Mouse (Mus musculus): Measurements from ENCODE around the gene C5ar1. TPM values are rescaled to one million over a fixed set of nuclear protein-coding genes. Genes with fewer than 3 reads are reported as not detected.

C5ar1 gene
- polyA plus RNA-seq, 1 experiment from 2014 or later = 1.8 TPM

DNA sequence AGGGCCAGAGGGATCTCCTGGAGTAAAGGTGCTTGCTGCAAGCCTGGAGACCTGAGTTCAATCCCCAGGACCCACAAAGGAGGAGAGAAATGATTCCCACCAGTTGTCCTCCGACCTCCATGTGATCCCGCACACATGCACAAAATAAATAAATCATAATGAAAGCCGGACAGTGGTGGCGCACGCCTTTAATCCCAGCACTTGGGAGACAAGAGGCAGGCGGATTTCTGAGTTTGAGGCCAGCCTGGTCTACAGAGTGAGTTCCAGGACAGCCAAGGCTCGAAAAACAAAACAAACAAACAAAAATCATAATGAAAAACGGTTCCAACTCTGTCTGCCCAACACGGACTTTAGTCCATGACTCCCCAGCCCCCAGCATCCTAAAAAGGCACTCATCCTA lies 25.6 kb upstream of the C5ar1 start:
- ATAC-seq (ENCODE audit: low FRiP score, low TSS enrichment) = no peak
- H3K4me2 ChIP-seq (replicated peaks; ENCODE audit: low read depth, low read length) = peak overlapping the region; percentile 45

DNA sequence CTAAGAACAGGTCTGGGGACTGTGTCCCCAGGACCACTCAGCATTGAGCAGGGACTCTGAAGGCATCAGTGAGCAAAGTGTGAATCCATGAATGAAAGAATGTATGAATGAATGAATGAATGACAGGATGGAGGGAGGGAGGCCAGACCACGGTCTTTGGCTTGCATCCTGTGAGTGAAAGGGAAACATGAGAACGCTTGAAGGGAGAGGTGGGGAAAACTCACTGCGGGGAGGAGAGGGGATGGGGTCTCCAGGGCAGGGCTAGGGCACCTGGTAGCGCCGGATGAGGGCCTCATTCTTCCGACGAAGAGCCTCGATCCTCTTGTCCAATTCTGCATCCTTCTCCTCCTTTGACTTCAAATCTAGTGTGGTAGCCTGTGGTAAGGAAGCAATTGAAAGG lies 24.7 kb upstream of the C5ar1 start:
- 78% methylated on average over 8 of the region's 8 CpGs for WGBS
- peaks cover 50% of the 10 kb centered on the region for H3K36me3 ChIP-seq (ENCODE audit: control insufficient read depth, insufficient read depth, low read length)

More for the DNA sequence above, 25.6 kb upstream of the C5ar1 start:
- Histone ChIP-seq H3K27me3 (ENCODE audit: control insufficient read depth, insufficient read depth, low read length) (no peaks in the 10 kb centered on the region), H3K4me3 (ENCODE audit: low read length) (peak overlapping the region; percentile 63; the same call in 1 of the 2 replicates), H3K27ac (ENCODE audit: low read depth, low read length) (peak overlapping the region; percentile 52; the same call in 1 of the 2 replicates), H3K9ac (ENCODE audit: low read depth, low read length) (no peak overlapping the region), H3K36me3 (ENCODE audit: control insufficient read depth, insufficient read depth, low read length) (peaks cover 42% of the 10 kb centered on the region), H3K4me1 (ENCODE audit: control insufficient read depth, insufficient read depth, low read length) (peaks cover 6% of the 10 kb centered on the region), H3K9me3 (ENCODE audit: control insufficient read depth, low read length) (no peaks in the 10 kb centered on the region)
- WGBS = 62% methylated on average over 9 of the region's 9 CpGs

GRCm38 (mm10) chr7:16282334-16282733 lies 23.0 kb upstream of the C5ar1 start:
- H3K36me3 ChIP-seq (ENCODE audit: control insufficient read depth, insufficient read depth, low read length) = peaks cover 66% of the 10 kb centered on the region
- H3K4me2 ChIP-seq (replicated peaks; ENCODE audit: low read depth, low read length) = no peak overlapping the region
- H3K4me1 ChIP-seq (ENCODE audit: control insufficient read depth, insufficient read depth, low read length) = peaks cover 6% of the 10 kb centered on the region
- no peak overlapping the region for H3K9ac ChIP-seq (ENCODE audit: low read depth, low read length)
- ATAC-seq (ENCODE audit: low FRiP score, low TSS enrichment) = no peak
- no peaks in the 10 kb centered on the region for H3K9me3 ChIP-seq (ENCODE audit: control insufficient read depth, low read length)
- H3K27me3 ChIP-seq (ENCODE audit: control insufficient read depth, insufficient read depth, low read length) = no peaks in the 10 kb centered on the region
- WGBS = 93% methylated on average over 12 of the region's 13 CpGs
- no peak overlapping the region for H3K27ac ChIP-seq (ENCODE audit: low read depth, low read length)
- H3K4me3 ChIP-seq (ENCODE audit: low read length) = no peak overlapping the region

More for the DNA sequence above, 24.7 kb upstream of the C5ar1 start:
- no peaks in the 10 kb centered on the region for H3K9me3 ChIP-seq (ENCODE audit: control insufficient read depth, low read length)
- H3K27me3 ChIP-seq (ENCODE audit: control insufficient read depth, insufficient read depth, low read length) = no peaks in the 10 kb centered on the region
- no peak overlapping the region for H3K4me3 ChIP-seq (ENCODE audit: low read length)
- H3K4me2 ChIP-seq (replicated peaks; ENCODE audit: low read depth, low read length) = no peak overlapping the region
- no peak overlapping the region for H3K9ac ChIP-seq (ENCODE audit: low read depth, low read length)
- no peak for ATAC-seq (ENCODE audit: low FRiP score, low TSS enrichment)
- H3K27ac ChIP-seq (ENCODE audit: low read depth, low read length) = no peak overlapping the region
- peaks cover 6% of the 10 kb centered on the region for H3K4me1 ChIP-seq (ENCODE audit: control insufficient read depth, insufficient read depth, low read length)

DNA sequence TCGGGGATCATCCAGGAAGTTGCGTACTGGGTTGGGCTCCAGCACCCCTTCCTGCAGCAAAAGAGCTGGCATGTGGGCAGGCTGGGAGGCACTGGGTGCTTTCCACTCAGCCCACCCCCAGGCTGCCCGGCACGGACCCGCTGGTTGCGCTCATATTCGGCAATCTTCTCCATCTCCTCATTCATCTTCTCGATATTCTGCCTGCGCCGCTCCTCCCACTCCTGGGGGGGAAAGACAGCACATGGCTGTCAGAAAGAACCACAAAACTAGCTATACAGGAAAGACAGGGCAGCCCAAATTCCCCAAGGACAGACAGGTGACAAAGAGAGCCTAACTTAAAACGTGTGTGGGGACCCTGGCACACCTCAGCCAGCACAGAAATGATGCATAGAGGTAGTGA lies 21.4 kb upstream of the C5ar1 start:
- Histone ChIP-seq H3K27ac (ENCODE audit: low read depth, low read length) (no peak overlapping the region), H3K4me3 (ENCODE audit: low read length) (no peak overlapping the region), H3K9ac (ENCODE audit: low read depth, low read length) (no peak overlapping the region), H3K4me1 (ENCODE audit: control insufficient read depth, insufficient read depth, low read length) (peaks cover 6% of the 10 kb centered on the region), H3K4me2 (replicated peaks; ENCODE audit: low read depth, low read length) (no peak overlapping the region), H3K36me3 (ENCODE audit: control insufficient read depth, insufficient read depth, low read length) (peaks cover 80% of the 10 kb centered on the region), H3K9me3 (ENCODE audit: control insufficient read depth, low read length) (no peaks in the 10 kb centered on the region), H3K27me3 (ENCODE audit: control insufficient read depth, insufficient read depth, low read length) (no peaks in the 10 kb centered on the region)
- no peak for ATAC-seq (ENCODE audit: low FRiP score, low TSS enrichment)
- WGBS = 90% methylated on average over 11 of the region's 11 CpGs

GRCm38 (mm10) chr7:16274922-16275890 lies 15.9 kb upstream of the C5ar1 start:
- H3K27me3 ChIP-seq (ENCODE audit: control insufficient read depth, insufficient read depth, low read length) = no peaks in the 10 kb centered on the region
- H3K9me3 ChIP-seq (ENCODE audit: control insufficient read depth, low read length) = no peaks in the 10 kb centered on the region
- H3K27ac ChIP-seq (ENCODE audit: low read depth, low read length) = no peak overlapping the region
- H3K4me1 ChIP-seq (ENCODE audit: control insufficient read depth, insufficient read depth, low read length) = peaks cover 13% of the 10 kb centered on the region
- H3K9ac ChIP-seq (ENCODE audit: low read depth, low read length) = no peak overlapping the region
- no peak for ATAC-seq (ENCODE audit: low FRiP score, low TSS enrichment)
- WGBS = 90% methylated on average over 10 of the region's 10 CpGs
- no peak overlapping the region for H3K4me2 ChIP-seq (replicated peaks; ENCODE audit: low read depth, low read length)
- peaks cover 45% of the 10 kb centered on the region for H3K36me3 ChIP-seq (ENCODE audit: control insufficient read depth, insufficient read depth, low read length)
- H3K4me3 ChIP-seq (ENCODE audit: low read length) = no peak overlapping the region

DNA sequence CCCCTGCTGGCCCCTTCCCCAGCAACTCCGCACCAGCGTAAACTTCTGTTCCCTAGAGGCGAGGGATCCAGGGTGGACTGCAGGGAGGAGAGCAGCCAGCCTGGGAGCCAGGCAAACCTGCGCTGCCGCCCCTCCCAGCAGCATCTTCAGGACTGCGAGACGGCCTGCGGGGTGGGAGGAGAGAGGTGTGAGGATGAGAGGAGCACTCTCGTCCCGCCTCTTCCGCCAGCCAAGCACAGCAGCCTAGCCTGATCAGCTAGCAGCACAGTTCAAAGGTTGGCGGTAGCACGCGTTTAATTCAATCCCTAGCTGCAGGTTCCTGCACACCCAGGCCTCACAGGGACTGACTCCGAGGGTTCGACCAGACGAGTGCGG lies 14.4 kb upstream of the C5ar1 start:
- 1% methylated on average over 18 of the region's 18 CpGs for WGBS
- Histone ChIP-seq H3K36me3 (ENCODE audit: control insufficient read depth, insufficient read depth, low read length) (peaks cover 33% of the 10 kb centered on the region), H3K4me2 (replicated peaks; ENCODE audit: low read depth, low read length) (peak overlapping the region; percentile 91), H3K9me3 (ENCODE audit: control insufficient read depth, low read length) (no peaks in the 10 kb centered on the region), H3K4me3 (ENCODE audit: low read length) (peak overlapping the region; percentile 75), H3K27me3 (ENCODE audit: control insufficient read depth, insufficient read depth, low read length) (no peaks in the 10 kb centered on the region), H3K4me1 (ENCODE audit: control insufficient read depth, insufficient read depth, low read length) (peaks cover 13% of the 10 kb centered on the region), H3K27ac (ENCODE audit: low read depth, low read length) (peak overlapping the region; percentile 93), H3K9ac (ENCODE audit: low read depth, low read length) (peak overlapping the region; percentile 65)
- peak; percentile 82 for ATAC-seq (ENCODE audit: low FRiP score, low TSS enrichment)

- peak; percentile 77 for ATAC-seq (ENCODE audit: low FRiP score, low TSS enrichment)
- 2% methylated on average over 43 of the region's 49 CpGs for WGBS
- H3K27ac ChIP-seq (ENCODE audit: low read depth, low read length) = peak within 1 kb of the TSS; percentile 93
Observed at GRCm38 (mm10) chr7:16273081-16273765, 13.9 kb upstream of the C5ar1 start, which contains the start of gene Inafm1. Gene Inafm1 (minus strand): TSS chr7:16273617.

GRCm38 (mm10) chr7:16272681-16273080 lies 13.3 kb upstream of the C5ar1 start:
- WGBS = under 1% methylated on average over 45 of the region's 46 CpGs

More at GRCm38 (mm10) chr7:16273081-16273765, 13.9 kb upstream of the C5ar1 start, which contains the start of gene Inafm1:
- Histone ChIP-seq H3K36me3 (ENCODE audit: control insufficient read depth, insufficient read depth, low read length) (peaks cover 27% of the 10 kb centered on the region), H3K27me3 (ENCODE audit: control insufficient read depth, insufficient read depth, low read length) (no peaks in the 10 kb centered on the region), H3K9ac (ENCODE audit: low read depth, low read length) (peak within 1 kb of the TSS; percentile 84), H3K4me2 (replicated peaks; ENCODE audit: low read depth, low read length) (peak within 1 kb of the TSS; percentile 91), H3K4me3 (ENCODE audit: low read length) (peak within 1 kb of the TSS; percentile 75), H3K9me3 (ENCODE audit: control insufficient read depth, low read length) (no peaks in the 10 kb centered on the region), H3K4me1 (ENCODE audit: control insufficient read depth, insufficient read depth, low read length) (peaks cover 13% of the 10 kb centered on the region)

More at GRCm38 (mm10) chr7:16272681-16273080, 13.3 kb upstream of the C5ar1 start:
- Histone ChIP-seq H3K4me3 (ENCODE audit: low read length) (peak overlapping the region; percentile 75), H3K9ac (ENCODE audit: low read depth, low read length) (peak overlapping the region; percentile 84), H3K27me3 (ENCODE audit: control insufficient read depth, insufficient read depth, low read length) (no peaks in the 10 kb centered on the region), H3K4me1 (ENCODE audit: control insufficient read depth, insufficient read depth, low read length) (peaks cover 13% of the 10 kb centered on the region), H3K27ac (ENCODE audit: low read depth, low read length) (peak overlapping the region; percentile 93), H3K36me3 (ENCODE audit: control insufficient read depth, insufficient read depth, low read length) (peaks cover 22% of the 10 kb centered on the region), H3K9me3 (ENCODE audit: control insufficient read depth, low read length) (no peaks in the 10 kb centered on the region), H3K4me2 (replicated peaks; ENCODE audit: low read depth, low read length) (peak overlapping the region; percentile 91)
- ATAC-seq (ENCODE audit: low FRiP score, low TSS enrichment) = peak; percentile 79
